Comparison of ENCODE assay signal across 23 mouse cellular contexts in genomic region chr5:62618286-62618685, GRCm38 (mm10).
DNase-seq lines count a peak whose midpoint lies in the region; ATAC-seq and TF ChIP-seq lines count a peak whose summit lies in the region.
"Had no signal": no experiment of that assay in that cellular context is flagged by ENCODE, and none has a peak within 500 bp of the region (broad histone marks: within the 10 kb centered on the region; RNA-seq: fewer than 3 reads in every experiment).

No protein-coding gene starts in this region.

- H3K27me3 ChIP-seq in forebrain, embryonic 14.5 days (replicated peaks; ENCODE audit: control insufficient read depth, insufficient read depth, low read length): no peaks in the 10 kb centered on the region
- H3K27me3 ChIP-seq in forebrain, embryonic 11.5 days (ENCODE audit: control insufficient read depth, insufficient read depth, low read length): no peaks in the 10 kb centered on the region
- H3K27me3 ChIP-seq in midbrain, embryonic 14.5 days (ENCODE audit: control insufficient read depth, insufficient read depth, low read length): no peaks in the 10 kb centered on the region
- no peaks in the 10 kb centered on the region for H3K27me3 ChIP-seq in midbrain, embryonic 10.5 days (ENCODE audit: low read depth, poor library complexity, severe bottlenecking)
- no peaks in the 10 kb centered on the region for H3K27me3 ChIP-seq in CH12.LX (replicated peaks)
- H3K27me3 ChIP-seq: Patski had no signal

- no peak overlapping the region for H3K9ac ChIP-seq in forebrain, embryonic 14.5 days (ENCODE audit: low read length)
- no peak overlapping the region for H3K9ac ChIP-seq in forebrain, embryonic 11.5 days (ENCODE audit: low read length)
- H3K9ac ChIP-seq in midbrain, embryonic 14.5 days (replicated peaks; ENCODE audit: low read length): no peak overlapping the region
- no peak overlapping the region for H3K9ac ChIP-seq in CH12.LX (ENCODE audit: insufficient read depth, low read depth)

- TF ChIP-seq CTCF in CH12.LX (conservative IDR thresholded peaks at IDR 0.05 in 1 of 2, IDR thresholded peaks at IDR 0.05 in 1 of 2; ENCODE audit: low read depth in 2 of 2, low read length in 2 of 2): no peak
- no peak for TF ChIP-seq CTCF in brain, embryonic 14.5 days (IDR thresholded peaks at IDR 0.05; ENCODE audit: borderline replicate concordance, extremely low read depth, insufficient read depth, insufficient read length)

- H3K36me3 ChIP-seq in forebrain, embryonic 14.5 days (ENCODE audit: control insufficient read depth, insufficient read depth, low read length): no peaks in the 10 kb centered on the region
- no peaks in the 10 kb centered on the region for H3K36me3 ChIP-seq in forebrain, embryonic 11.5 days (ENCODE audit: control insufficient read depth, insufficient read depth, low read length)
- H3K36me3 ChIP-seq in midbrain, embryonic 14.5 days (ENCODE audit: control insufficient read depth, insufficient read depth, low read length): no peaks in the 10 kb centered on the region
- H3K36me3 ChIP-seq in midbrain, embryonic 10.5 days: no peaks in the 10 kb centered on the region
- peaks cover 8 to 20% of the 10 kb centered on the region in 2 experiments for H3K36me3 ChIP-seq in CH12.LX (replicated peaks in 1 of 2; ENCODE audit: control insufficient read depth in 1 of 2, insufficient read depth in 1 of 2, low read length in 1 of 2)
- H3K36me3 ChIP-seq: G1E had no signal

- no peaks in the 10 kb centered on the region for H3K79me2 ChIP-seq in CH12.LX (replicated peaks; ENCODE audit: control insufficient read depth, extremely low read depth, insufficient read depth, poor library complexity, severe bottlenecking)

- H3K4me1 ChIP-seq in forebrain, embryonic 14.5 days (ENCODE audit: control insufficient read depth, insufficient read depth, low read length): no peaks in the 10 kb centered on the region
- no peaks in the 10 kb centered on the region for H3K4me1 ChIP-seq in forebrain, embryonic 11.5 days (replicated peaks; ENCODE audit: control insufficient read depth, insufficient read depth, low read length)
- H3K4me1 ChIP-seq in midbrain, embryonic 14.5 days (ENCODE audit: control insufficient read depth, insufficient read depth, low read length): no peaks in the 10 kb centered on the region
- no peaks in the 10 kb centered on the region for H3K4me1 ChIP-seq in midbrain, embryonic 10.5 days
- H3K4me1 ChIP-seq in CH12.LX (ENCODE audit: control insufficient read depth in 1 of 2, insufficient read depth in 2 of 2): peaks cover 0 to 6% of the 10 kb centered on the region in 2 experiments; a peak in 2 of 4 replicates

- no peak for TF ChIP-seq RAD21 in CH12.LX (IDR thresholded peaks at IDR 0.05; ENCODE audit: low read depth, low read length)

- TF ChIP-seq POLR2A in CH12.LX (IDR thresholded peaks at IDR 0.05; ENCODE audit: low read depth, low read length): no peak
- TF ChIP-seq POLR2A in brain, embryonic 14.5 days (IDR thresholded peaks at IDR 0.05; ENCODE audit: borderline replicate concordance, extremely low read depth, insufficient read depth, insufficient read length, poor library complexity, severe bottlenecking): no peak

- no peak for ATAC-seq in forebrain, embryonic 14.5 days
- no peak for ATAC-seq in forebrain, embryonic 11.5 days (replicated peaks; ENCODE audit: low FRiP score)
- ATAC-seq in midbrain, embryonic 14.5 days (ENCODE audit: low FRiP score, low TSS enrichment): no peak
- ATAC-seq: activated CD4-positive, CD25-positive, alpha-beta regulatory T cell, adult 4 months; CD4-positive, CD25-positive, alpha-beta regulatory T cell, adult 4 months; Patski had no signal

- no peak overlapping the region for H3K4me2 ChIP-seq in forebrain, embryonic 14.5 days (ENCODE audit: low read length)
- no peak overlapping the region for H3K4me2 ChIP-seq in forebrain, embryonic 11.5 days (ENCODE audit: low read depth, low read length, severe bottlenecking)
- no peak overlapping the region for H3K4me2 ChIP-seq in midbrain, embryonic 14.5 days (ENCODE audit: low read length)
- no peak overlapping the region for H3K4me2 ChIP-seq in CH12.LX (ENCODE audit: insufficient read depth, low read depth, poor library complexity, severe bottlenecking)

- no peak for TF ChIP-seq EP300 in CH12.LX (IDR thresholded peaks at IDR 0.05; ENCODE audit: low read length)

- H3K9me3 ChIP-seq in forebrain, embryonic 14.5 days (replicated peaks; ENCODE audit: control insufficient read depth, low read length): no peaks in the 10 kb centered on the region
- no peaks in the 10 kb centered on the region for H3K9me3 ChIP-seq in forebrain, embryonic 11.5 days (ENCODE audit: control insufficient read depth, low read length)
- H3K9me3 ChIP-seq in midbrain, embryonic 14.5 days (ENCODE audit: control insufficient read depth, low read length): no peaks in the 10 kb centered on the region
- H3K9me3 ChIP-seq in midbrain, embryonic 10.5 days (replicated peaks): no peaks in the 10 kb centered on the region
- no peaks in the 10 kb centered on the region for H3K9me3 ChIP-seq in CH12.LX (replicated peaks; ENCODE audit: low read length)

- no peak overlapping the region for H3K27ac ChIP-seq in forebrain, embryonic 14.5 days (ENCODE audit: low read depth, low read length)
- H3K27ac ChIP-seq in forebrain, embryonic 11.5 days (ENCODE audit: low read depth, low read length): no peak overlapping the region
- no peak overlapping the region for H3K27ac ChIP-seq in midbrain, embryonic 14.5 days (replicated peaks; ENCODE audit: low read depth, low read length)
- H3K27ac ChIP-seq in midbrain, embryonic 10.5 days (replicated peaks): no peak overlapping the region
- no peak overlapping the region for H3K27ac ChIP-seq in CH12.LX (ENCODE audit: insufficient read depth, low read depth)

- in situ Hi-C loops in CH12.LX (cut with MboI; ENCODE audit: low pct_ligation_motif_present, low pct_unique_long_range_greater_than_20kb, low sequenced_read_pairs): no loop called here

- no peak overlapping the region for H3K4me3 ChIP-seq in forebrain, embryonic 14.5 days (ENCODE audit: low read depth, low read length)
- H3K4me3 ChIP-seq in forebrain, embryonic 11.5 days (ENCODE audit: low read depth, low read length): no peak overlapping the region
- H3K4me3 ChIP-seq in midbrain, embryonic 14.5 days (replicated peaks; ENCODE audit: low read depth, low read length): no peak overlapping the region
- no peak overlapping the region for H3K4me3 ChIP-seq in midbrain, embryonic 10.5 days
- H3K4me3 ChIP-seq in CH12.LX (replicated peaks in 1 of 3; ENCODE audit: low read depth in 2 of 3, low read length in 2 of 3, poor library complexity in 1 of 3): no peak overlapping the region

- dilution Hi-C loops in CH12.LX (cut with MboI; ENCODE audit: extremely low pct_ligation_motif_present, extremely low pct_unique_long_range_greater_than_20kb, low sequenced_read_pairs): no loop called here

- peak; percentile 51 for DNase-seq in forebrain, embryonic 14.5 days (ENCODE audit: low spot score)
- no peak for DNase-seq in forebrain, embryonic 11.5 days (ENCODE audit: low spot score)
- peak; percentile 25 for DNase-seq in midbrain, embryonic 14.5 days
- no peak for DNase-seq in midbrain, embryonic 10.5 days (ENCODE audit: low spot score)
- DNase-seq in CH12.LX (ENCODE audit: extremely low read depth): peak; percentile 6
- DNase-seq in brain, embryonic 14.5 days (ENCODE audit: low read depth): peak; percentile 69
- no peak for DNase-seq in kidney, postnatal 4 days
- no peak for DNase-seq in thymus, postnatal 4 days
- DNase-seq: adrenal gland, adult 2 months; adrenal gland, adult 8-10 months; adrenal gland, postnatal 10 days; adrenal gland, postnatal 14 days; adrenal gland, postnatal 25 days; adrenal gland, postnatal 36 days; B cell, adult 2 months; cerebellum, adult 11 months; cerebellum, adult 11-12 months; cerebellum, adult 18-20 months; cerebellum, adult 2 months had no signal

TF ChIP-seq in CH12.LX, 34 proteins besides CTCF, POLR2A, EP300 and RAD21:
- TF ChIP-seq UBTF (IDR thresholded peaks at IDR 0.05; ENCODE audit: low read depth, low read length) (no peak), SIN3A (IDR thresholded peaks at IDR 0.05; ENCODE audit: low read length) (no peak), POLR2AphosphoS2 (IDR thresholded peaks at IDR 0.05; ENCODE audit: low read depth, low read length) (no peak), MXI1 (IDR thresholded peaks at IDR 0.05; ENCODE audit: low read depth, low read length) (no peak), USF2 (conservative IDR thresholded peaks at IDR 0.05; ENCODE audit: low read depth, low read length) (no peak), ZC3H11A (IDR thresholded peaks at IDR 0.05; ENCODE audit: low read depth, low read length) (no peak), ZNF384 (IDR thresholded peaks at IDR 0.05; ENCODE audit: low read depth, low read length) (peak; percentile 30)
TF ChIP-seq in CH12.LX: peak in this region for 1.

Comparison
In these comparisons a context has a peak if more than half of its experiments do, and no peak if none do; other contexts are left out.
1. DNase-seq: peak in forebrain, embryonic 14.5 days (single experiment), midbrain, embryonic 14.5 days (single experiment), CH12.LX (single experiment) and brain, embryonic 14.5 days (single experiment); none in forebrain, embryonic 11.5 days (single experiment), midbrain, embryonic 10.5 days (single experiment), kidney, postnatal 4 days (0 of 2) and thymus, postnatal 4 days (single experiment).